Mouse (Mus musculus): Measurements from ENCODE around the gene Stx8. TPM values are rescaled to one million over a fixed set of nuclear protein-coding genes. Genes with fewer than 3 reads are reported as not detected.

The Stx8 gene
- polyA plus RNA-seq (2015; fragmentation: Nextera tagmentation; extraction: Ambion mirVana): 64.1 and 69.3 TPM in 2 replicates

- H3K36me3 ChIP-seq (ENCODE audit: control insufficient read depth, insufficient read depth, low read length): no peaks in the 10 kb centered on the region
- WGBS: 0% methylated on average over 28 of the region's 28 CpGs
- H3K4me1 ChIP-seq (ENCODE audit: control insufficient read depth, insufficient read depth, low read length): peaks cover 17% of the 10 kb centered on the region
- H3K27me3 ChIP-seq (ENCODE audit: control insufficient read depth, insufficient read depth, low read depth, low read length): no peaks in the 10 kb centered on the region
- H3K4me3 ChIP-seq (ENCODE audit: low read depth, low read length): peak within 1 kb of the TSS; percentile 87
- H3K4me2 ChIP-seq (ENCODE audit: low read length): peak within 1 kb of the TSS; percentile 70
- peak within 1 kb of the TSS; percentile 90 for H3K9ac ChIP-seq (ENCODE audit: low read depth, low read length)
- H3K9me3 ChIP-seq (replicated peaks; ENCODE audit: control insufficient read depth, low read length, poor library complexity, severe bottlenecking): no peaks in the 10 kb centered on the region
- ATAC-seq: peak; percentile 89
- H3K27ac ChIP-seq (ENCODE audit: low read length): no peak within 1 kb of the TSS
Measured at GRCm38 (mm10) chr11:67965905-67966878, at the start of gene Stx8. TSS of gene Stx8 (plus strand) at chr11:67966193.

- Histone ChIP-seq H3K4me3 (ENCODE audit: low read depth, low read length) (no peak overlapping the region), H3K36me3 (ENCODE audit: control insufficient read depth, insufficient read depth, low read length) (no peaks in the 10 kb centered on the region), H3K27ac (ENCODE audit: low read length) (no peak overlapping the region), H3K4me2 (ENCODE audit: low read length) (no peak overlapping the region), H3K9ac (ENCODE audit: low read depth, low read length) (no peak overlapping the region), H3K4me1 (ENCODE audit: control insufficient read depth, insufficient read depth, low read length) (peaks cover 4% of the 10 kb centered on the region), H3K9me3 (replicated peaks; ENCODE audit: control insufficient read depth, low read length, poor library complexity, severe bottlenecking) (no peaks in the 10 kb centered on the region), H3K27me3 (ENCODE audit: control insufficient read depth, insufficient read depth, low read depth, low read length) (peaks cover 19% of the 10 kb centered on the region)
- 83% methylated on average over 3 of the region's 3 CpGs for WGBS
- ATAC-seq: no peak
Measured at GRCm38 (mm10) chr11:67917126-67917525, 48.9 kb upstream of the Stx8 start.

GRCm38 (mm10) chr11:67919593-67919992, 46.4 kb upstream of the Stx8 start:
- H3K4me1 ChIP-seq (ENCODE audit: control insufficient read depth, insufficient read depth, low read length): peaks cover 12% of the 10 kb centered on the region
- H3K4me3 ChIP-seq (ENCODE audit: low read depth, low read length): no peak overlapping the region
- 73% methylated on average over 5 of the region's 5 CpGs for WGBS
- H3K36me3 ChIP-seq (ENCODE audit: control insufficient read depth, insufficient read depth, low read length): no peaks in the 10 kb centered on the region
- H3K4me2 ChIP-seq (ENCODE audit: low read length): no peak overlapping the region
- H3K9ac ChIP-seq (ENCODE audit: low read depth, low read length): no peak overlapping the region
- no peak overlapping the region for H3K27ac ChIP-seq (ENCODE audit: low read length)
- ATAC-seq: no peak
- peaks cover 19% of the 10 kb centered on the region for H3K27me3 ChIP-seq (ENCODE audit: control insufficient read depth, insufficient read depth, low read depth, low read length)
- no peaks in the 10 kb centered on the region for H3K9me3 ChIP-seq (replicated peaks; ENCODE audit: control insufficient read depth, low read length, poor library complexity, severe bottlenecking)

DNA sequence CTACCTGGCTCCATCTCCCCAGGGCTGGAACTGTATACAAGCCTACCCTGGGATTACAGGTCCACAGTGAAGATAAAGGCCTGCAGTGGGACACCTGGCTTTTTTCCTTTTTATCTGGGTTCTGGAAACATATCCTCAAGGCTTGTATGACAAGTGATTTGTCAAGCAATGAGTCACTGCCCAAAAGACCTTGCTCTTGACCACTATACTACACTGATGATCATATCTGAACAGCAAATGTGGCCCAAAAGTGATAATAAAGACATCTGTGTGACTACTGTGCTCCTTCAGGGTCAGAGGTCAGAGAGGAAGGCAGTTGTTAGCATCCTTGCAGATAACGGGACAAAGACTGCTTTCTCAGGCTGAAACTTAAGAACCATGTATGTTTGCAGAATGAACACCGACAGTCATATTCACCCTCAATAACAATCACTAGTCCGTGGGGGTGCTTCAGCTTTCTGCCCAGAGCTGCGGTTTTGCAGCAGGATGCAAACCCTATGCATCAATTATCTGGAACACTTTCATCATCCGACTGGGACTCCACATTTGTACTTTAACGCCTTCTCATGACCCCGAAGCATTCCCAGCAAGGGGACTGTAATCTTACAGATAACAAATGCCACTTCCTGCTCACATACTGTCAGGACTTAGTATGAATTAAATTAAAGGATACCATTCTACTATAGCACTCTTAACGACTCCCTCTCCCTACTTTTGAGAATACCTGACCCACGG, 45.6 kb upstream of the Stx8 start:
- ATAC-seq: no peak
- 56% methylated on average over 9 of the region's 9 CpGs for WGBS
- peaks cover 12% of the 10 kb centered on the region for H3K4me1 ChIP-seq (ENCODE audit: control insufficient read depth, insufficient read depth, low read length)
- H3K27ac ChIP-seq (ENCODE audit: low read length): no peak overlapping the region
- H3K9me3 ChIP-seq (replicated peaks; ENCODE audit: control insufficient read depth, low read length, poor library complexity, severe bottlenecking): no peaks in the 10 kb centered on the region
- no peaks in the 10 kb centered on the region for H3K36me3 ChIP-seq (ENCODE audit: control insufficient read depth, insufficient read depth, low read length)
- no peak overlapping the region for H3K9ac ChIP-seq (ENCODE audit: low read depth, low read length)
- H3K27me3 ChIP-seq (ENCODE audit: control insufficient read depth, insufficient read depth, low read depth, low read length): peaks cover 19% of the 10 kb centered on the region
- H3K4me2 ChIP-seq (ENCODE audit: low read length): no peak overlapping the region; the same call in 1 of the 2 replicates
- H3K4me3 ChIP-seq (ENCODE audit: low read depth, low read length): no peak overlapping the region

- ATAC-seq: peak; percentile 42; the same call in 1 of the 2 replicates
- no peaks in the 10 kb centered on the region for H3K36me3 ChIP-seq (ENCODE audit: control insufficient read depth, insufficient read depth, low read length)
- H3K4me3 ChIP-seq (ENCODE audit: low read depth, low read length): peak overlapping the region; percentile 77
- H3K4me1 ChIP-seq (ENCODE audit: control insufficient read depth, insufficient read depth, low read length): peaks cover 12% of the 10 kb centered on the region
- no peak overlapping the region for H3K27ac ChIP-seq (ENCODE audit: low read length)
- H3K27me3 ChIP-seq (ENCODE audit: control insufficient read depth, insufficient read depth, low read depth, low read length): peaks cover 19% of the 10 kb centered on the region
- H3K9ac ChIP-seq (ENCODE audit: low read depth, low read length): peak overlapping the region; percentile 78
- H3K4me2 ChIP-seq (ENCODE audit: low read length): peak overlapping the region; percentile 100
- 2% methylated on average over 47 of the region's 47 CpGs for WGBS
- H3K9me3 ChIP-seq (replicated peaks; ENCODE audit: control insufficient read depth, low read length, poor library complexity, severe bottlenecking): no peaks in the 10 kb centered on the region
Measured at GRCm38 (mm10) chr11:67921091-67921826, 44.7 kb upstream of the Stx8 start.

DNA sequence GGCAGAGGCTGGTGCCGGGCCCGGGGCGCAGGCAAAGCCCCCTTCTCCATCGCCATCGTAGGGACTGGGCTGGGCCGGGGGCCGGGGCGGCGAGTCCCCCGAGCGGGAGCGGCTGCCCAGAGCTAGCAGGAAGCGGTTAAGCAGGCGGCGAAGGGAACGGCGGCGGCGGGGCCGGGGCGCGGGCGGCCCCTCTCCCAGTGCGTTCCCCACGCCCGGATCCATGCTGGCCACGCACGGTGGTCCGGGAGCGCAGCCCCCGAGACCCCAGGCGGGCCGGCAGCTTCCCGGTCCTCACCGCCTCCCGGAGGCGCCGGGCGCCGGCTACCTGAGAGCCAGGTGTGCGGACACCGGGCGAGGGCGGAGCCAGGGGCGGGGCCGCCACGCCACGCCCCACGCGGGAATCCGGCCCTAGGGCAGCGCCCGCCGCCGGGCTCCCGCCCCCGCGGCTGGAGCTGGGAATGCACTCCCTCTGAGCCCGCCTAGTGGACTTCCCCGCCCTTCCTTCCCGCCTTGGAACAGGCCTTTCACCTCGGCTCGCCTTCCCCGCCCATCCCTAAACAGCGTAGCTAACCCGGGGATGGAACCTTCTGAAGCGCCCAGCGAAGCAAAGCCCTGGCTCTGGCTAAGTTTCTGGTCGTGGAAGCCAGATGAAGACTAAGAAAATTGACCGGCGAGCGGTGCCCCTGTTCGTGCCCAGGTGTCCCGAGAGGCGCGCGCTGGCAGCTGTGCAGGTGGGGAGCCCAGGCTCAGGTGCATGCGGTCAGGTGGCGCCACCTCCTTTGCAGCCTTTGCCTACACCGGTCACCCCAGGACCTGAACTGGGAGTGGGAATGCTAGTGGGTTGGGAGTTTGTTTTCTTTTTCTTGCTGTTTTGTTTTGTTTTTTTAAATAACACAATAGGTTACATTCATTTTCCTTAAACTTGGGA, 43.9 kb upstream of the Stx8 start, which contains the start of gene Usp43:
Usp43 (minus strand) TSS at position 327 of the 928 bp plus-strand sequence.
- H3K9ac ChIP-seq (ENCODE audit: low read depth, low read length): peak within 1 kb of the TSS; percentile 78
- no peaks in the 10 kb centered on the region for H3K9me3 ChIP-seq (replicated peaks; ENCODE audit: control insufficient read depth, low read length, poor library complexity, severe bottlenecking)
- peak; percentile 61 for ATAC-seq
- no peaks in the 10 kb centered on the region for H3K36me3 ChIP-seq (ENCODE audit: control insufficient read depth, insufficient read depth, low read length)
- peaks cover 12% of the 10 kb centered on the region for H3K4me1 ChIP-seq (ENCODE audit: control insufficient read depth, insufficient read depth, low read length)
- peaks cover 19% of the 10 kb centered on the region for H3K27me3 ChIP-seq (ENCODE audit: control insufficient read depth, insufficient read depth, low read depth, low read length)
- H3K27ac ChIP-seq (ENCODE audit: low read length): no peak within 1 kb of the TSS
- peak within 1 kb of the TSS; percentile 100 for H3K4me2 ChIP-seq (ENCODE audit: low read length)
- WGBS: under 1% methylated on average over 67 of the region's 80 CpGs
- peak within 1 kb of the TSS; percentile 77 for H3K4me3 ChIP-seq (ENCODE audit: low read depth, low read length)

DNA sequence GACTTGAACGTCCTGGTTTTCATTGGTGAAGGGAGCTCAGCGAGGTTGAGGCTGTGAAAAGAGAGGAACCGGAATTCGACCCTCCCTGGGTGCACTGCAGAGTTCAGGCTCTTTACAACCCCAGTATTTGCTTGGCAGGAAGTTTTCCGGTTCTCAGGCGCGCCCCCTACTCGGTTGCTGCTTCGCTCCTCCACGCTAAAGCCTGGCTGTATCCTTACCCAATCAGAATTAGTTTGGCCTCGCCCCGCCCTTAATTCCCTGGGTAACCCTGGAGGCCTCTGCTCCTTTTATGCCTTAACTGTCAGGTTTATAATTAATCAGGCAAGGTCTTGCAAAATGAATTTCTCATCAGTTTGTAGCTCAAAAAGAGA, 43.3 kb upstream of the Stx8 start:
- Histone ChIP-seq H3K9ac (ENCODE audit: low read depth, low read length) (no peak overlapping the region), H3K4me2 (ENCODE audit: low read length) (peak overlapping the region; percentile 100), H3K36me3 (ENCODE audit: control insufficient read depth, insufficient read depth, low read length) (no peaks in the 10 kb centered on the region), H3K9me3 (replicated peaks; ENCODE audit: control insufficient read depth, low read length, poor library complexity, severe bottlenecking) (no peaks in the 10 kb centered on the region), H3K27ac (ENCODE audit: low read length) (no peak overlapping the region), H3K27me3 (ENCODE audit: control insufficient read depth, insufficient read depth, low read depth, low read length) (peaks cover 19% of the 10 kb centered on the region), H3K4me1 (ENCODE audit: control insufficient read depth, insufficient read depth, low read length) (peaks cover 12% of the 10 kb centered on the region), H3K4me3 (ENCODE audit: low read depth, low read length) (peak overlapping the region; percentile 77)
- ATAC-seq: peak; percentile 84; the same call in 1 of the 2 replicates
- WGBS: 1% methylated on average over 12 of the region's 12 CpGs

- Histone ChIP-seq H3K27me3 (ENCODE audit: control insufficient read depth, insufficient read depth, low read depth, low read length) (peaks cover 19% of the 10 kb centered on the region), H3K27ac (ENCODE audit: low read length) (no peak overlapping the region), H3K9ac (ENCODE audit: low read depth, low read length) (no peak overlapping the region), H3K4me3 (ENCODE audit: low read depth, low read length) (no peak overlapping the region), H3K4me2 (ENCODE audit: low read length) (no peak overlapping the region), H3K9me3 (replicated peaks; ENCODE audit: control insufficient read depth, low read length, poor library complexity, severe bottlenecking) (no peaks in the 10 kb centered on the region), H3K36me3 (ENCODE audit: control insufficient read depth, insufficient read depth, low read length) (no peaks in the 10 kb centered on the region), H3K4me1 (ENCODE audit: control insufficient read depth, insufficient read depth, low read length) (peaks cover 12% of the 10 kb centered on the region)
- ATAC-seq: no peak
- 96% methylated on average over 5 of the region's 5 CpGs for WGBS
Measured at GRCm38 (mm10) chr11:67923720-67924119, 42.3 kb upstream of the Stx8 start.
